Mouse (Mus musculus) midbrain, embryonic 14.5 days (tissue): Measurements from ENCODE around the gene Kank4. TPM values are rescaled to one million over a fixed set of nuclear protein-coding genes. Genes with fewer than 3 reads are reported as not detected.

ENCODE experiments used
- ATAC-seq: fragments of 200-750 bp; cut with Nextera tagmentation; 2 replicates; pipeline ENCODE4 v1.8.0; 2017; ENCODE audit warnings: moderate number of reproducible peaks, moderate library complexity; ENCODE audit not compliant: low FRiP score, low TSS enrichment
- DNase-seq: peaks from one replicate; pipeline ENCODE4 v3.0.0-alpha.2; 2015
- H3K27ac ChIP-seq: fragments of 300-500 bp; sonication (generic); replicated peaks from 2 replicates; pipeline ENCODE4 v1.5.1; 2014; ENCODE audit warnings: mild to moderate bottlenecking, low read depth, low read length, moderate library complexity
- H3K27me3 ChIP-seq: fragments of 300-500 bp; sonication (generic); 2 replicates; pipeline ENCODE4 v1.6.1; 2014; ENCODE audit warnings: low read length, control low read depth, mixed read lengths; ENCODE audit not compliant: control insufficient read depth, insufficient read depth
- H3K36me3 ChIP-seq: fragments of 300-500 bp; sonication (generic); 2 replicates; pipeline ENCODE4 v1.6.1; 2014; ENCODE audit warnings: low read length, control low read depth; ENCODE audit not compliant: control insufficient read depth, insufficient read depth
- H3K4me1 ChIP-seq: fragments of 300-500 bp; sonication (generic); 2 replicates; pipeline ENCODE4 v1.6.1; 2014; ENCODE audit warnings: mild to moderate bottlenecking, antibody characterized with exemption, low read length, control low read depth; ENCODE audit not compliant: control insufficient read depth, insufficient read depth
- H3K4me2 ChIP-seq: fragments of 300-500 bp; sonication (generic); 2 replicates; pipeline ENCODE4 v1.6.1; 2014; ENCODE audit warnings: mild to moderate bottlenecking, low read length, moderate library complexity
- H3K4me3 ChIP-seq: fragments of 300-500 bp; sonication (generic); replicated peaks from 2 replicates; pipeline ENCODE4 v1.5.1; 2014; ENCODE audit warnings: low read depth, low read length
- H3K9ac ChIP-seq: fragments of 300-500 bp; sonication (generic); replicated peaks from 2 replicates; pipeline ENCODE4 v1.6.1; 2014; ENCODE audit warnings: mild to moderate bottlenecking, low read length, moderate library complexity
- H3K9me3 ChIP-seq: fragments of 300-500 bp; sonication (generic); 2 replicates; pipeline ENCODE4 v1.6.1; 2016; ENCODE audit warnings: low read length, control low read depth, mixed read lengths; ENCODE audit not compliant: control insufficient read depth
- WGBS: fragments of 180-500 bp; shearing (Covaris S2); extraction: QIAGEN DNeasy Blood & Tissue Kit; methylation state at CpG from one replicate; pipeline ENCODE4 v1.1.7; 2014; 5-methylcytosine and 5-hydroxymethylcytosine counted together
- polyA plus RNA-seq: library from polyadenylated mRNA; unstranded; fragments of >200 nt; fragmentation: Nextera tagmentation; extraction: Ambion mirVana; gene quantifications from 2 replicates; pipeline ENCODE4 v1.2.1, GENCODE M21; 2014

The Kank4 gene
- polyA plus RNA-seq, 1 experiment from 2014 or later, result 0.50 TPM

DNA sequence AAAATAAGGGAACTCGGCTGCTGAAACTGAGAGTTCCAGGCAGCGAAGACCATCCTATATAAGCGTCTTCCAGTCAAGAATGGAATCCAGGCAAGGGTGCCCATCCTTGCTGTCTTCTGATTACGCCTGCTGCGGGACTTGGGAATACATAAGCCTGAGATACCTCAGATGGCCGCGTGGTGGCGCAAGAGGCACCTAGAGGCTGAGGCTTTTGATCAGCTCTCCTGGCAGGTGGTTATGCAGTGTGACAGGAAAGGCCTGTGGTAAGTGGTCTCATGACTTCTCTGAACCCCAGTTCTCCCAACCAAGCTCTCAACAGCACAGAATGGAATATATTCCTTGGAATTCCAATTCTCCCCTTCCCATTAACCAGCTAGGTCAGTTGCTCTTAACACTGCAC lies 94.9 kb downstream of the Kank4 start:
- H3K27me3 ChIP-seq, result peaks cover 16% of the 10 kb centered on the region
- H3K4me3 ChIP-seq, result no peak overlapping the region
- DNase-seq, result peak; percentile 85
- WGBS, result 15% methylated on average over 8 of the region's 8 CpGs
- H3K9ac ChIP-seq, result no peak overlapping the region
- no peak overlapping the region for H3K27ac ChIP-seq
- no peak overlapping the region for H3K4me2 ChIP-seq
- peaks cover 10% of the 10 kb centered on the region; the same call in 1 of the 2 replicates for H3K4me1 ChIP-seq
- H3K36me3 ChIP-seq, result no peaks in the 10 kb centered on the region
- H3K9me3 ChIP-seq, result no peaks in the 10 kb centered on the region
- ATAC-seq, result no peak

DNA sequence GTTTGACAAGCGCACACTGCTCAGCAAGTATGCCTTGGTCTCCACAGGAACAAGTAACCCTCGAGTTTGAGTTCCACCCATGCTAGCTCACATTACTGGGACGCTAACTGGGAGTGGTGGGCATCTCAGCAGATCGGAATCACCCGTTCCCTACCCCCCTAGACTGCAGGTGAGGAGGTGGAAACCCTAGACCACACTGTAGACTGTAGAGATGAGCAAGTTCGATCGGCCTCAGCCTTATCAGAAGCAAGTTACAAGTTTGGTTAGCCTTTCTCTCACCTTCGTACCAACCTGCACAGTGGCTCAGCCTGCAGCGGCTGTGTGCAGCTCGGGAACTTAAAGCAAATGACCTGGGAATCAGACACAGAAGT lies 98.8 kb downstream of the Kank4 start:
- 86% methylated on average over 10 of the region's 10 CpGs for WGBS
- Histone ChIP-seq H3K4me1 (no peaks in the 10 kb centered on the region), H3K4me2 (no peak overlapping the region), H3K9me3 (no peaks in the 10 kb centered on the region), H3K27me3 (no peaks in the 10 kb centered on the region), H3K9ac (no peak overlapping the region), H3K27ac (no peak overlapping the region), H3K36me3 (no peaks in the 10 kb centered on the region), H3K4me3 (no peak overlapping the region)
- no peak for DNase-seq
- ATAC-seq, result 0 out of 2 replicates have a peak, but pooled peaks have one; percentile 6

DNA sequence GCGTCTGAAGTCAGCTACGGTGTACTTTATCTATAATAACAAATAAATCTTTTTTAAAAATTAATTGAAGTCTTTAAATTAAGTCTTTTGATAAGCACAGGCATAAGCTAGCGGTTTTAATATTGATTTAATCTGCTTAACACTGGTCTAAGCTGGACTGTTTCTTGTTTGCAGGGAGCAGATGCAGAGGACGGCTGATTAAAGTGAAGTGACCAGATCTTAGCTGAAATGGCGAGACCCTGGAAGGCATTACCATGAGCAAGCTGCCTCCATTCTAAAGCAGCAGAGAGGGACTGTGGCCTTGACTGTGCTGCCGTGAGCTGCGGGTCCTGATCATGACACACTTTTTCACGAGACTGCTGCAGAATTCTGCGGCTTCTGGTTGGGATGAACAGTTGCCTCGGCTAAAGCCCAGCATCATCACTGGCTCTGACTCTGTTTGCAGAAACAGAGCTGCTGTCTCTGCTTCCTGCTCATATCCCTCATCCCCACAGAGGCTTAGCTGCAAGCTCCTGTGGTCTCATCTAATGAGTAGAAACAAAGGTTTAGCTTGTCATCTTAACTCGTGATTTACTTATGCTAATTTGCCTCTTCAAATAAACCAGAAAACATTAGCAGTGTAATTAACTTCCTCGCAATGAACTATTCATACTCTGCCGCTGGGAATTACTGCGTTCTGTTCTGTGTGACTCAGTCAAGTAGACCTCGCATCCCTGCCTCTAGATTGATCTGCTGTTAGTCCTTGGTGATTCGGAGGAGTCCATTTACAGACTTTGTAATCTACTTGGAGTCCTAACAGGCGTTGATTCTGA lies 99.4 kb downstream of the Kank4 start:
- no peak overlapping the region for H3K9ac ChIP-seq
- H3K4me2 ChIP-seq, result no peak overlapping the region
- H3K9me3 ChIP-seq, result no peaks in the 10 kb centered on the region
- H3K4me1 ChIP-seq, result no peaks in the 10 kb centered on the region
- H3K4me3 ChIP-seq, result no peak overlapping the region
- no peaks in the 10 kb centered on the region for H3K27me3 ChIP-seq
- H3K27ac ChIP-seq, result no peak overlapping the region
- H3K36me3 ChIP-seq, result no peaks in the 10 kb centered on the region
- ATAC-seq (peak; percentile 55), DNase-seq (peak; percentile 43)
- WGBS, result 76% methylated on average over 17 of the region's 17 CpGs

DNA sequence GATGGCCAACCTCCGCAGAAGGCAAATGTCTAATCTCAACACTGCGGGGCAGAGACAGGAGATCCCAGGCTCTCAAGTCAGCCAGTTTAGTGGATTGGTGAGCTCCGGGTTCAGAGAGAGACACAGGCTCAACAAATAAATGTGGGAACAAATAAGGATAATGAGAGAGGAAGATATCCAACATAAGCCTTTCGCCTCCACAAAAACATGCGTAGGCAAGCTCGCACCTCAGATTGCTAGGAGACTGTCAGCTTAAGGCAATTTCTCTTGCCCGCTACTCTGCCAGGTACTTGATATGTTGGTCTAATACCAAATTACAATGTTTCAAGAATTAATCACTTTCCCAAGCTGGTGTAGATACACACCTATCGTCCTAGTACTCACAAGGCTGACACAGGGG lies 106.4 kb downstream of the Kank4 start:
- Histone ChIP-seq H3K27me3 (no peaks in the 10 kb centered on the region), H3K4me2 (no peak overlapping the region), H3K4me3 (no peak overlapping the region), H3K27ac (no peak overlapping the region), H3K4me1 (no peaks in the 10 kb centered on the region), H3K9me3 (no peaks in the 10 kb centered on the region), H3K36me3 (no peaks in the 10 kb centered on the region), H3K9ac (no peak overlapping the region)
- DNase-seq (no peak), ATAC-seq (no peak)
- 94% methylated on average over 8 of the region's 8 CpGs for WGBS

Other genes starting within 250 kb of the Kank4 start
- gene L1td1, start 90.8 kb downstream of the Kank4 start, polyA plus RNA-seq, result 0.07 TPM in 1 of 2 replicates, not detected in the other
- gene I0C0044D17Rik, start 6.3 kb upstream of the Kank4 start, polyA plus RNA-seq, result not detected in 2 replicates
- 31.6 and 52.6 TPM in 2 replicates for gene Usp1, start 106.3 kb upstream of the Kank4 start, polyA plus RNA-seq
- gene Angptl3, start 213.4 kb upstream of the Kank4 start, polyA plus RNA-seq, result 1.2 and 1.6 TPM in 2 replicates